Mouse (Mus musculus): ENCODE data around the gene Gm3045. TPM values are rescaled to one million over a fixed set of nuclear protein-coding genes. Genes with fewer than 3 reads are reported as not detected.

Gene Gm3045
- total and polyA plus RNA-seq, 2 experiments, result not detected

DNA sequence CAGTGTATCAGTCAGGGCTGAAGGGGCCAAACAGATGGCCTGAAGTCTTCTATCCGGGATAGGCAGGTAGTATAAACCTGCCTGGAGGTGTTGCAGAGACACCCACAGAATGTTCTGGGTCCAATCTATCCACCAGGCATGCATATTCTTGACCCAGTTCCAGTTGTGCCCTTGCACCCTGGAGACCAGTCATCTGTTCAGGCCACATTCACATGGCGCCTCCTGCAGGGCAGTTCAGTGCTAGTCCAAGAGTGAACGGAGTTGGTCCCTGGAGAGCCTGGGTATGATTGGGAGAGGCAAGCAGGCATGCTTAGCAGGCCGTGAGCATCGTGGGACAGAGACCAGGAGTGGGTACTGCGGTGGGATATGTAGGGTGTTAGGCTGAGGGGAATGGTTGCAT is 51.6 kb downstream of the Gm3045 start:
- DNase-seq (ENCODE audit: extremely low read depth, low read depth, low spot score), result no peak
- Histone ChIP-seq H3K79me2 (ENCODE audit: control insufficient read depth, insufficient read depth, low read length) (no peaks in the 10 kb centered on the region), H3K27ac (replicated peaks; ENCODE audit: insufficient read depth, low read depth, low read length) (no peak overlapping the region), H3K4me3 (ENCODE audit: insufficient read depth, low read depth, low read length) (no peak overlapping the region), H3K4me1 (ENCODE audit: control insufficient read depth, insufficient read depth, low read length) (peaks cover 5% of the 10 kb centered on the region), H3K36me3 (ENCODE audit: control insufficient read depth, insufficient read depth, low read length) (no peaks in the 10 kb centered on the region), H3K9ac (ENCODE audit: low read depth, low read length) (no peak overlapping the region), H3K27me3 (ENCODE audit: control insufficient read depth, insufficient read depth, low read length) (no peaks in the 10 kb centered on the region)
- 90% methylated on average over 6 of the region's 6 CpGs for WGBS
- TF ChIP-seq POLR2A (IDR thresholded peaks at IDR 0.05; ENCODE audit: extremely low read depth, insufficient read depth, low read length) (no peak), CTCF (IDR thresholded peaks at IDR 0.05; ENCODE audit: low read depth, low read length) (0 out of 2 replicates have a peak, but pooled peaks have one; percentile 5)

GRCm38 (mm10) chr13:56482146-56482545 is 55.8 kb downstream of the Gm3045 start, which contains the start of gene Il9:
Gene Il9 (minus strand): TSS chr13:56482246.
- Histone ChIP-seq H3K4me1 (ENCODE audit: control insufficient read depth, insufficient read depth, low read length) (0 out of 2 replicates have a peak, but pooled peaks cover 2% of the 10 kb centered on the region), H3K9ac (ENCODE audit: low read depth, low read length) (no peak within 1 kb of the TSS), H3K27me3 (ENCODE audit: control insufficient read depth, insufficient read depth, low read length) (no peaks in the 10 kb centered on the region), H3K79me2 (ENCODE audit: control insufficient read depth, insufficient read depth, low read length) (no peaks in the 10 kb centered on the region), H3K36me3 (ENCODE audit: control insufficient read depth, insufficient read depth, low read length) (no peaks in the 10 kb centered on the region), H3K4me3 (ENCODE audit: insufficient read depth, low read depth, low read length) (no peak within 1 kb of the TSS), H3K27ac (replicated peaks; ENCODE audit: insufficient read depth, low read depth, low read length) (no peak within 1 kb of the TSS)
- TF ChIP-seq CTCF (IDR thresholded peaks at IDR 0.05; ENCODE audit: low read depth, low read length), result no peak
- no peak for TF ChIP-seq POLR2A (IDR thresholded peaks at IDR 0.05; ENCODE audit: extremely low read depth, insufficient read depth, low read length)
- DNase-seq (ENCODE audit: extremely low read depth, low read depth, low spot score), result no peak
- WGBS, result 78% methylated on average over 3 of the region's 3 CpGs

Other genes with a start within 250 kb of the Gm3045 start
- gene Tifab, start 247.7 kb upstream of the Gm3045 start, total RNA-seq (2014; rRNA removed), result 1.1 and 1.2 TPM in 2 replicates
- gene Tifab, start 247.7 kb upstream of the Gm3045 start, polyA plus RNA-seq (2012; rRNA removed), result 1.0 and 1.9 TPM in 2 replicates
- not detected in 2 replicates for gene Neurog1, start 174.4 kb upstream of the Gm3045 start, total RNA-seq (2014; rRNA removed)
- not detected in 2 replicates for gene Neurog1, start 174.4 kb upstream of the Gm3045 start, polyA plus RNA-seq (2012; rRNA removed)
- gene Cxcl14, start 130.0 kb upstream of the Gm3045 start, total RNA-seq (2014; rRNA removed), result 0.20 and 0.46 TPM in 2 replicates
- gene Cxcl14, start 130.0 kb upstream of the Gm3045 start, polyA plus RNA-seq (2012; rRNA removed), result 2.2 and 2.6 TPM in 2 replicates
- gene Slc25a48, start 11.8 kb downstream of the Gm3045 start, total RNA-seq (2014; rRNA removed), result 3.7 and 5.7 TPM in 2 replicates
- 5.4 and 8.7 TPM in 2 replicates for gene Slc25a48, start 11.8 kb downstream of the Gm3045 start, polyA plus RNA-seq (2012; rRNA removed)
- gene Il9, start 55.7 kb downstream of the Gm3045 start, total RNA-seq (2014; rRNA removed), result not detected in 2 replicates
- gene Il9, start 55.7 kb downstream of the Gm3045 start, polyA plus RNA-seq (2012; rRNA removed), result not detected in 2 replicates
- gene Fbxl21, start 95.9 kb downstream of the Gm3045 start, total RNA-seq (2014; rRNA removed), result 2.1 and 2.4 TPM in 2 replicates
- 1.9 and 2.8 TPM in 2 replicates for gene Fbxl21, start 95.9 kb downstream of the Gm3045 start, polyA plus RNA-seq (2012; rRNA removed)
- 230 and 425 TPM in 2 replicates for gene Lect2, start 121.9 kb downstream of the Gm3045 start, total RNA-seq (2014; rRNA removed)
- 106 and 170 TPM in 2 replicates for gene Lect2, start 121.9 kb downstream of the Gm3045 start, polyA plus RNA-seq (2012; rRNA removed)
- 34.3 and 39.3 TPM in 2 replicates for gene Tgfbi, start 182.9 kb downstream of the Gm3045 start, total RNA-seq (2014; rRNA removed)
- gene Tgfbi, start 182.9 kb downstream of the Gm3045 start, polyA plus RNA-seq (2012; rRNA removed), result 23.3 and 27.2 TPM in 2 replicates